ENCODE assay signal across 8 mouse cellular contexts in the genomic region with DNA sequence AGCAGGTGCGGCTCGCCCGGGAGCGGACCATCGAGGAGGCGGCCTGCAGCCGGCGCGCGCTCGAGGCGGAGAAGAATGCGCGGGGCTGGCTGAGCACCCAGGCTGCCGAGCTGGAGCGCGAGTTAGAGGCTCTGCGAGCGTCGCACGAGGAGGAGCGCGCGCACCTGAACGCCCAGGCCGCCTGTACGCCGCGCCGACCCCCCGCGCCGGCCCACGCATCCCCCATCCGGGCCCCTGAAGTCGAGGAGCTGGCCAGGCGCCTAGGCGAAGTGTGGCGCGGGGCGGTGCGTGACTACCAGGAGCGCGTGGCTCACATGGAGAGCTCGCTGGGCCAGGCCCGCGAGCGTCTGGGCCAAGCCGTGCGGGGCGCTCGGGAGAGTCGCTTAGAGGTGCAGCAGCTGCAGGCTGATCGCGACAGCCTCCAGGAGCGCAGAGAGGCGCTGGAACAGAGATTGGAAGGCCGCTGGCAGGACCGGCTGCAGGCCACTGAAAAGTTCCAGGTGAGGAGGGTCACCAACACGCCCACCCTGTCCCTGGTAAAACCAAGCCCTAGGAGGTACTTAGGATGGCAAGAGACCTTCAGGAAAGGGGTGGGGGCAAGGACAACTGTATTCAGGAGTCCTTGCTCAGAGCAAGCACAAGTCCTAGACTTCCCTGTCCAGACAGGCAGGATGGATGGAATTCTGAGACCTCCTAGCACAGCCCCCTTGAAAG. TPM values are rescaled to one million over a fixed set of nuclear protein-coding genes. Genes with fewer than 3 reads are reported as not detected.
A peak's percentile ranks its signal among the peaks of the same experiment; 100 is the strongest.
DNase-seq lines count a peak whose midpoint lies in the region; ATAC-seq and TF ChIP-seq lines count a peak whose summit lies in the region.

No protein-coding gene starts in this region.

- no peak for TF ChIP-seq CTCF in lung, embryonic 14.5 days (IDR thresholded peaks at IDR 0.05; ENCODE audit: low read depth)

- H3K4me2 ChIP-seq in lung, embryonic 14.5 days = peak overlapping the region; percentile 96
- H3K4me2 ChIP-seq in embryonic facial prominence, embryonic 14.5 days (ENCODE audit: low read depth, low read length) = peak overlapping the region; percentile 95
- H3K4me2 ChIP-seq in intestine, embryonic 15.5 days (replicated peaks) = peak overlapping the region; percentile 96
- peak overlapping the region; percentile 95 for H3K4me2 ChIP-seq in neural tube, embryonic 13.5 days

- no peaks in the 10 kb centered on the region for H3K27me3 ChIP-seq in lung, embryonic 14.5 days (ENCODE audit: insufficient read depth, low read length)
- peaks cover 8% of the 10 kb centered on the region for H3K27me3 ChIP-seq in embryonic facial prominence, embryonic 14.5 days (replicated peaks; ENCODE audit: control insufficient read depth, insufficient read depth, low read length)
- H3K27me3 ChIP-seq in intestine, embryonic 15.5 days (replicated peaks) = peaks cover 13% of the 10 kb centered on the region
- H3K27me3 ChIP-seq in neural tube, embryonic 13.5 days = no peaks in the 10 kb centered on the region; the same call in 1 of the 2 replicates

- peak; percentile 62 for DNase-seq in lung, embryonic 14.5 days
- DNase-seq in lung, postnatal 4 days = no peak
- no peak for DNase-seq in embryonic facial prominence, embryonic 14.5 days (ENCODE audit: low spot score)
- DNase-seq in ovary, adult 18-20 months (ENCODE audit: low spot score) = no peak
- no peak for DNase-seq in yolk sac, embryonic 10.5 days (ENCODE audit: low spot score)

- peak; percentile 28 for ATAC-seq in lung, embryonic 14.5 days (ENCODE audit: insufficient read depth)
- ATAC-seq in embryonic facial prominence, embryonic 14.5 days (ENCODE audit: low read depth) = 0 out of 2 replicates have a peak, but pooled peaks have one; percentile 16
- ATAC-seq in intestine, embryonic 15.5 days = peak; percentile 34
- ATAC-seq in neural tube, embryonic 13.5 days (ENCODE audit: low read depth) = peak; percentile 18; the same call in 1 of the 2 replicates
- no peak for ATAC-seq in megakaryocyte-erythroid progenitor cell, adult 5-6 weeks (replicated peaks; ENCODE audit: low FRiP score, low TSS enrichment, poor library complexity, severe bottlenecking)

- H3K4me3 ChIP-seq in lung, embryonic 14.5 days (ENCODE audit: low read depth, low read length) = peak overlapping the region; percentile 66
- H3K4me3 ChIP-seq in embryonic facial prominence, embryonic 14.5 days (ENCODE audit: low read depth, low read length) = peak overlapping the region; percentile 54
- peak overlapping the region; percentile 64 for H3K4me3 ChIP-seq in intestine, embryonic 15.5 days (replicated peaks)
- peak overlapping the region; percentile 66 for H3K4me3 ChIP-seq in neural tube, embryonic 13.5 days

- H3K36me3 ChIP-seq in lung, embryonic 14.5 days (ENCODE audit: insufficient read depth) = peaks cover 13% of the 10 kb centered on the region; the same call in 1 of the 2 replicates
- 0 out of 2 replicates have a peak, but pooled peaks cover 10% of the 10 kb centered on the region for H3K36me3 ChIP-seq in embryonic facial prominence, embryonic 14.5 days (ENCODE audit: control insufficient read depth, insufficient read depth, low read length)
- no peaks in the 10 kb centered on the region for H3K36me3 ChIP-seq in intestine, embryonic 15.5 days
- peaks cover 14% of the 10 kb centered on the region for H3K36me3 ChIP-seq in neural tube, embryonic 13.5 days

- peak overlapping the region; percentile 73 for H3K9ac ChIP-seq in lung, embryonic 14.5 days
- H3K9ac ChIP-seq in embryonic facial prominence, embryonic 14.5 days (ENCODE audit: low read depth, low read length) = peak overlapping the region; percentile 69
- peak overlapping the region; percentile 68 for H3K9ac ChIP-seq in intestine, embryonic 15.5 days
- peak overlapping the region; percentile 91 for H3K9ac ChIP-seq in neural tube, embryonic 13.5 days

- peaks cover 34% of the 10 kb centered on the region for H3K4me1 ChIP-seq in lung, embryonic 14.5 days (ENCODE audit: insufficient read depth)
- H3K4me1 ChIP-seq in embryonic facial prominence, embryonic 14.5 days (ENCODE audit: control insufficient read depth, insufficient read depth, low read length) = peaks cover 32% of the 10 kb centered on the region
- peaks cover 47% of the 10 kb centered on the region for H3K4me1 ChIP-seq in intestine, embryonic 15.5 days (replicated peaks)
- H3K4me1 ChIP-seq in neural tube, embryonic 13.5 days (replicated peaks) = peaks cover 53% of the 10 kb centered on the region

- under 1% methylated on average over 59 of the region's 60 CpGs for WGBS in lung, embryonic 14.5 days
- WGBS in embryonic facial prominence, embryonic 14.5 days = 2% methylated on average over 31 of the region's 60 CpGs
- under 1% methylated on average over 60 of the region's 60 CpGs for WGBS in intestine, embryonic 15.5 days
- WGBS in neural tube, embryonic 13.5 days = under 1% methylated on average over 59 of the region's 60 CpGs

- H3K27ac ChIP-seq in lung, embryonic 14.5 days (ENCODE audit: low read depth) = peak overlapping the region; percentile 84
- H3K27ac ChIP-seq in embryonic facial prominence, embryonic 14.5 days (replicated peaks; ENCODE audit: low read depth, low read length) = peak overlapping the region; percentile 65
- peak overlapping the region; percentile 73 for H3K27ac ChIP-seq in intestine, embryonic 15.5 days
- peak overlapping the region; percentile 89 for H3K27ac ChIP-seq in neural tube, embryonic 13.5 days (replicated peaks)

- no peaks in the 10 kb centered on the region for H3K9me3 ChIP-seq in lung, embryonic 14.5 days (ENCODE audit: low read depth, low read length)
- H3K9me3 ChIP-seq in embryonic facial prominence, embryonic 14.5 days (ENCODE audit: control insufficient read depth, low read length) = no peaks in the 10 kb centered on the region
- H3K9me3 ChIP-seq in intestine, embryonic 15.5 days = no peaks in the 10 kb centered on the region
- no peaks in the 10 kb centered on the region for H3K9me3 ChIP-seq in neural tube, embryonic 13.5 days

RNA-seq across cellular contexts. Expression of gene Nes, which starts 0.8 kb away (rescaled TPM):
- 24.6 and 27.1 TPM in 2 replicates for polyA plus RNA-seq in lung, embryonic 14.5 days (2014; fragmentation: Nextera tagmentation; extraction: Ambion mirVana)
- 36.4 and 40.5 TPM in 2 replicates for polyA plus RNA-seq in embryonic facial prominence, embryonic 14.5 days (2014; fragmentation: Nextera tagmentation; extraction: Ambion mirVana)
- polyA plus RNA-seq in intestine, embryonic 15.5 days (2015; fragmentation: Nextera tagmentation; extraction: Ambion mirVana) = 17.0 and 20.0 TPM in 2 replicates
- polyA plus RNA-seq in neural tube, embryonic 13.5 days (2015; fragmentation: Nextera tagmentation; extraction: Ambion mirVana) = 44.1 and 47.1 TPM in 2 replicates
- not detected in 2 replicates for total RNA-seq in megakaryocyte-erythroid progenitor cell, adult 5-6 weeks (2014; fragmentation: Nextera tagmentation)
- 0.84 TPM in 1 of 2 replicates, not detected in the other for total RNA-seq in megakaryocyte-erythroid progenitor cell, adult 5-6 weeks (2017)

RNA-seq across cellular contexts. Expression of gene Crabp2, which starts 23.2 kb away (rescaled TPM):
- 7.7 and 10.3 TPM in 2 replicates for polyA plus RNA-seq in lung, embryonic 14.5 days (2014; fragmentation: Nextera tagmentation; extraction: Ambion mirVana)
- polyA plus RNA-seq in embryonic facial prominence, embryonic 14.5 days (2014; fragmentation: Nextera tagmentation; extraction: Ambion mirVana) = 145 and 175 TPM in 2 replicates
- 7.0 and 8.2 TPM in 2 replicates for polyA plus RNA-seq in intestine, embryonic 15.5 days (2015; fragmentation: Nextera tagmentation; extraction: Ambion mirVana)
- 193 and 205 TPM in 2 replicates for polyA plus RNA-seq in neural tube, embryonic 13.5 days (2015; fragmentation: Nextera tagmentation; extraction: Ambion mirVana)
- 2.8 TPM in 1 of 2 replicates, not detected in the other for total RNA-seq in megakaryocyte-erythroid progenitor cell, adult 5-6 weeks (2014; fragmentation: Nextera tagmentation)
- 1.2 TPM in 1 of 2 replicates, not detected in the other for total RNA-seq in megakaryocyte-erythroid progenitor cell, adult 5-6 weeks (2017)

RNA-seq across cellular contexts. Expression of gene Bcan, which starts 28.4 kb away (rescaled TPM):
- polyA plus RNA-seq in lung, embryonic 14.5 days (2014; fragmentation: Nextera tagmentation; extraction: Ambion mirVana) = not detected in 2 replicates
- polyA plus RNA-seq in embryonic facial prominence, embryonic 14.5 days (2014; fragmentation: Nextera tagmentation; extraction: Ambion mirVana) = 0.63 and 1.1 TPM in 2 replicates
- 0.15 and 0.54 TPM in 2 replicates for polyA plus RNA-seq in intestine, embryonic 15.5 days (2015; fragmentation: Nextera tagmentation; extraction: Ambion mirVana)
- 37.8 and 41.3 TPM in 2 replicates for polyA plus RNA-seq in neural tube, embryonic 13.5 days (2015; fragmentation: Nextera tagmentation; extraction: Ambion mirVana)
- not detected in 2 replicates for total RNA-seq in megakaryocyte-erythroid progenitor cell, adult 5-6 weeks (2014; fragmentation: Nextera tagmentation)
- not detected in 2 replicates for total RNA-seq in megakaryocyte-erythroid progenitor cell, adult 5-6 weeks (2017)

RNA-seq across cellular contexts. Expression of gene Rrnad1, which starts 41.1 kb away (rescaled TPM):
- 16.4 and 19.6 TPM in 2 replicates for polyA plus RNA-seq in lung, embryonic 14.5 days (2014; fragmentation: Nextera tagmentation; extraction: Ambion mirVana)
- 12.8 and 13.3 TPM in 2 replicates for polyA plus RNA-seq in embryonic facial prominence, embryonic 14.5 days (2014; fragmentation: Nextera tagmentation; extraction: Ambion mirVana)
- 15.8 and 16.3 TPM in 2 replicates for polyA plus RNA-seq in intestine, embryonic 15.5 days (2015; fragmentation: Nextera tagmentation; extraction: Ambion mirVana)
- polyA plus RNA-seq in neural tube, embryonic 13.5 days (2015; fragmentation: Nextera tagmentation; extraction: Ambion mirVana) = 20.1 and 22.2 TPM in 2 replicates
- total RNA-seq in megakaryocyte-erythroid progenitor cell, adult 5-6 weeks (2014; fragmentation: Nextera tagmentation) = 26.9 and 34.3 TPM in 2 replicates
- total RNA-seq in megakaryocyte-erythroid progenitor cell, adult 5-6 weeks (2017) = 4.1 and 10.0 TPM in 2 replicates

RNA-seq across cellular contexts. Expression of gene Isg20l2, which starts 41.5 kb away (rescaled TPM):
- polyA plus RNA-seq in lung, embryonic 14.5 days (2014; fragmentation: Nextera tagmentation; extraction: Ambion mirVana) = 44.0 and 50.5 TPM in 2 replicates
- 20.9 and 22.9 TPM in 2 replicates for polyA plus RNA-seq in embryonic facial prominence, embryonic 14.5 days (2014; fragmentation: Nextera tagmentation; extraction: Ambion mirVana)
- 46.7 and 49.9 TPM in 2 replicates for polyA plus RNA-seq in intestine, embryonic 15.5 days (2015; fragmentation: Nextera tagmentation; extraction: Ambion mirVana)
- 36.2 and 41.4 TPM in 2 replicates for polyA plus RNA-seq in neural tube, embryonic 13.5 days (2015; fragmentation: Nextera tagmentation; extraction: Ambion mirVana)
- 65.1 and 78.0 TPM in 2 replicates for total RNA-seq in megakaryocyte-erythroid progenitor cell, adult 5-6 weeks (2014; fragmentation: Nextera tagmentation)
- 60.4 and 61.7 TPM in 2 replicates for total RNA-seq in megakaryocyte-erythroid progenitor cell, adult 5-6 weeks (2017)

Comparison
In these comparisons a context has a peak if more than half of its experiments do, and no peak if none do; other contexts are left out.
1. RNA of gene Crabp2, which starts 23.2 kb away (polyA plus RNA-seq): 193 to 205 TPM in neural tube, embryonic 13.5 days and 145 to 175 TPM in embryonic facial prominence, embryonic 14.5 days; 7.7 to 10.3 TPM in lung, embryonic 14.5 days and 7.0 to 8.2 TPM in intestine, embryonic 15.5 days; every median in the first group is over 10 times any median in the second.
2. RNA of gene Bcan, which starts 28.4 kb away (polyA plus RNA-seq): 37.8 to 41.3 TPM in neural tube, embryonic 13.5 days; 0.63 to 1.1 TPM in embryonic facial prominence, embryonic 14.5 days, 0.15 to 0.54 TPM in intestine, embryonic 15.5 days and not detected in lung, embryonic 14.5 days; every median in the first group is over 10 times any median in the second.
3. Peak in every context shown above with its lines, with median percentiles within 50 percentile points of each other: H3K27ac ChIP-seq, H3K4me2 ChIP-seq, H3K4me3 ChIP-seq and H3K9ac ChIP-seq.